Mouse (Mus musculus) MEL (cell line): ENCODE measurements around the gene Zswim9.

Experiments
- CTCF ChIP-seq, 3 experiments: IDR thresholded peaks in 2 of 3; conservative IDR thresholded peaks in 1 of 3; 2 replicates each; pipeline ENCODE4 v1.5.1; 2011 to 2012; ENCODE audit warnings: low read length in 3 of 3, low read depth in 2 of 3, mild to moderate bottlenecking in 2 of 3, improper control_type of control experiment in 1 of 3, inconsistent platforms in 1 of 3, mixed read lengths in 1 of 3, moderate library complexity in 1 of 3; ENCODE audit not compliant: control insufficient read depth in 1 of 3, insufficient read depth in 1 of 3, poor library complexity in 1 of 3, severe bottlenecking in 1 of 3
- E2F4 ChIP-seq: IDR thresholded peaks from 2 replicates; pipeline ENCODE4 v1.6.1; 2011; ENCODE audit warnings: low read depth, low read length, improper control_type of control experiment, borderline replicate concordance
- EP300 ChIP-seq, 2 experiments: IDR thresholded peaks; 2 replicates each; pipeline ENCODE4 v1.6.1; 2011; ENCODE audit warnings: improper control_type of control experiment in 2 of 2, low read length in 2 of 2, low read depth in 1 of 2, mild to moderate bottlenecking in 1 of 2
- ETS1 ChIP-seq: IDR thresholded peaks from 2 replicates; pipeline ENCODE4 v1.6.1; 2012; ENCODE audit warnings: low read depth, mild to moderate bottlenecking, inconsistent platforms, low read length, improper control_type of control experiment, moderate library complexity
- MAFK ChIP-seq: IDR thresholded peaks from 2 replicates; pipeline ENCODE4 v1.6.1; 2011; ENCODE audit warnings: low read depth, mild to moderate bottlenecking, low read length, improper control_type of control experiment, borderline replicate concordance
- MAX ChIP-seq: IDR thresholded peaks from 2 replicates; pipeline ENCODE4 v1.6.1; 2011; ENCODE audit warnings: low read length, improper control_type of control experiment
- MYC ChIP-seq: IDR thresholded peaks from 2 replicates; pipeline ENCODE4 v1.6.1; 2011; ENCODE audit warnings: low read depth, mild to moderate bottlenecking, low read length, improper control_type of control experiment, moderate library complexity
- POLR2A ChIP-seq, 2 experiments: IDR thresholded peaks; 2 replicates each; pipeline ENCODE4 v1.6.1; 2011 to 2012; ENCODE audit warnings: low read length in 2 of 2, mild to moderate bottlenecking in 2 of 2, control low read depth in 1 of 2, improper control_type of control experiment in 1 of 2, low read depth in 1 of 2, moderate library complexity in 1 of 2; ENCODE audit not compliant: control insufficient read depth in 1 of 2, insufficient read depth in 1 of 2, poor library complexity in 1 of 2
- SIN3A ChIP-seq: IDR thresholded peaks from 2 replicates; pipeline ENCODE4 v1.6.1; 2012; ENCODE audit warnings: low read length, improper control_type of control experiment, inconsistent platforms
- ZMIZ1 ChIP-seq: IDR thresholded peaks from 2 replicates; pipeline ENCODE4 v1.6.1; 2012; ENCODE audit warnings: low read depth, mild to moderate bottlenecking, inconsistent platforms, low read length, improper control_type of control experiment, moderate library complexity

GRCm38 (mm10) chr7:13277081-13277480, 1.4 kb downstream of the Zswim9 start, which contains the start of gene Lig1:
- no peak for TF ChIP-seq ETS1
- no peak for TF ChIP-seq SIN3A
- TF ChIP-seq EP300 (IDR thresholded peaks at IDR 0.05; ENCODE audit: low read depth in 1 of 2, low read length in 2 of 2): no peak
- TF ChIP-seq MAFK: no peak
- TF ChIP-seq E2F4: no peak
- no peak for TF ChIP-seq POLR2A (IDR thresholded peaks at IDR 0.05; ENCODE audit: control insufficient read depth in 1 of 2, insufficient read depth in 1 of 2, low read depth in 1 of 2, low read length in 2 of 2, poor library complexity in 1 of 2)
- no peak for TF ChIP-seq ZMIZ1
- TF ChIP-seq MYC: no peak
- no peak for TF ChIP-seq CTCF (IDR thresholded peaks at IDR 0.05 in 2 of 3, conservative IDR thresholded peaks at IDR 0.05 in 1 of 3; ENCODE audit: control insufficient read depth in 1 of 3, insufficient read depth in 1 of 3, low read depth in 2 of 3, low read length in 3 of 3, poor library complexity in 1 of 3, severe bottlenecking in 1 of 3)
- no peak for TF ChIP-seq MAX
